Mouse (Mus musculus): Measurements from ENCODE around the gene Vcan.

GRCm38 (mm10) chr13:89637012-89637411 lies 105.3 kb downstream of the Vcan start:
- TF ChIP-seq CTCF (IDR thresholded peaks at IDR 0.05; ENCODE audit: borderline replicate concordance, control insufficient read depth, extremely low read depth, insufficient read depth, low read length, poor library complexity): no peak
- TF ChIP-seq POLR2A (IDR thresholded peaks at IDR 0.05; ENCODE audit: control insufficient read depth, extremely low read depth, insufficient read depth, low read length, poor library complexity): no peak
